Mouse (Mus musculus) cerebellum, postnatal 36 days (tissue): ENCODE data around the gene Wwox.

Experiments used
- DNase-seq, 2 experiments: peaks; one replicate each; pipeline ENCODE4 v3.0.0; 2021 to 2022; ENCODE audit warnings: mixed read lengths in 2 of 2

Wwox gene

GRCm38 (mm10) chr8:114439334-114440204, at the start of gene Wwox:
Wwox (plus strand) TSS chr8:114439655.
- DNase-seq: peak; percentile 100

GRCm38 (mm10) chr8:114390465-114391254, 48.8 kb upstream of the Wwox start:
- no peak for DNase-seq

GRCm38 (mm10) chr8:114398326-114398725, 41.1 kb upstream of the Wwox start:
- DNase-seq: no peak

- no peak for DNase-seq
These were observed 40.2 kb upstream of the Wwox start for GRCm38 (mm10) chr8:114399273-114399672.

GRCm38 (mm10) chr8:114401679-114402078, 37.8 kb upstream of the Wwox start:
- DNase-seq: no peak

- no peak for DNase-seq
These were observed 28.0 kb upstream of the Wwox start for GRCm38 (mm10) chr8:114411421-114411820.

GRCm38 (mm10) chr8:114417786-114418185, 21.7 kb upstream of the Wwox start, which contains the start of gene Clec3a:
Clec3a (plus strand) TSS chr8:114418086.
- no peak for DNase-seq

GRCm38 (mm10) chr8:114418486-114418885, 21.0 kb upstream of the Wwox start:
- no peak for DNase-seq

GRCm38 (mm10) chr8:114418904-114419303, 20.6 kb upstream of the Wwox start:
- no peak for DNase-seq

- DNase-seq: no peak
These were observed 17.9 kb upstream of the Wwox start for GRCm38 (mm10) chr8:114421544-114421943.

GRCm38 (mm10) chr8:114438236-114438635, 1.2 kb upstream of the Wwox start:
- peak; percentile 61 to 67 for DNase-seq

GRCm38 (mm10) chr8:114440205-114440589, 742 bp downstream of the Wwox start:
- DNase-seq: no peak

GRCm38 (mm10) chr8:114441616-114442015, 2.2 kb downstream of the Wwox start:
- peak; percentile 19 to 44 for DNase-seq

- no peak for DNase-seq
These were observed 7.4 kb downstream of the Wwox start for GRCm38 (mm10) chr8:114446884-114447283.

GRCm38 (mm10) chr8:114452278-114452677, 12.8 kb downstream of the Wwox start:
- no peak for DNase-seq

- peak; percentile 75 to 81 for DNase-seq
These were observed 13.3 kb downstream of the Wwox start for GRCm38 (mm10) chr8:114452781-114453221.

GRCm38 (mm10) chr8:114455302-114455701, 15.8 kb downstream of the Wwox start:
- DNase-seq: no peak

GRCm38 (mm10) chr8:114455953-114456352, 16.5 kb downstream of the Wwox start:
- DNase-seq: no peak

GRCm38 (mm10) chr8:114458113-114458784, 18.8 kb downstream of the Wwox start:
- DNase-seq: no peak

GRCm38 (mm10) chr8:114460600-114460999, 21.1 kb downstream of the Wwox start:
- DNase-seq: no peak

GRCm38 (mm10) chr8:114462591-114462990, 23.1 kb downstream of the Wwox start:
- DNase-seq: no peak

- DNase-seq: no peak
These were observed 23.9 kb downstream of the Wwox start for GRCm38 (mm10) chr8:114463305-114463704.
